Mouse (Mus musculus): Measurements from ENCODE around the gene Rhox4d.
"Not testable (repeated sequence)": the region's sequence is repeated elsewhere in the genome, so short reads cannot be mapped to it uniquely, and the experiment has no call there.

GRCm38 (mm10) chrX:37557112-37557511 lies 43.0 kb downstream of the Rhox4d start, which contains the start of gene Rhox4e:
- TF ChIP-seq NANOG (IDR thresholded peaks at IDR 0.05; ENCODE audit: borderline replicate concordance, low read length); CTCF (conservative IDR thresholded peaks at IDR 0.05; ENCODE audit: low read length); POU5F1 (IDR thresholded peaks at IDR 0.05; ENCODE audit: borderline replicate concordance, low read length): not testable (repeated sequence)

All from E14TG2a.4 (cell line).